Mouse (Mus musculus): ENCODE measurements around the gene Npas1. TPM values are rescaled to one million over a fixed set of nuclear protein-coding genes. Genes with fewer than 3 reads are reported as not detected.

Gene Npas1
- 1 to 10 TPM in 1 of 2 experiments, under 1 TPM in 1; 0.43 to 2.5 TPM for polyA plus RNA-seq (2017; shearing (Covaris generic))

GRCm38 (mm10) chr7:16477628-16478027, at the start of gene Npas1:
TSS of gene Npas1 (minus strand) at chr7:16477728.

DNA sequence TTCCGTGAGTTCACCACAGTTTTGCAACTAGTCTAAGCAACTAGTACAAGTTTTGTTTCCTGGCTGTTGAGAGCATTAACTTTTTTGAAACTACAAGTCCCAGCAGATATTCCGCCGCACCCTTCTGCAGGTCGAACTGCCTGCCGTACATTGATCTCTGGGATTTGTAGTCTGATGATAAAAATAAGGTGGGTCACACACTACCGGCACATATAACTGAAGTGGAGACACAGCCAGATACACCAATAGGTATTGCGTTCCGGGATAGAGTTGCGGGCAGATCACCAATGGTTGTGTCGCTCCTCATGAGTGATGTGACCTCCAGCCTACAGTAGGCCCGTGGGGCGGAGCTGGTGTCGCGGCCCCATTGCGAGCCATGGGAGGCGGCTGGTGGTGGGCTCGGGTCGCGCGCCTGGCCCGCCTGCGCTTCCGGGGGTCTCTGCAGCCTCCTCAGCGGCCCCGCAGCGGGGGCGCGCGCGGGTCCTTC, 24.9 kb downstream of the Npas1 start, which contains the start of gene Tmem160:
TSS of gene Tmem160 (plus strand) at position 193 of the 487 bp plus-strand sequence.

Other genes with a start within 250 kb of the Npas1 start
- under 1 TPM; 0.06 to 0.49 TPM for gene C5ar2, start 233.6 kb downstream of the Npas1 start, polyA plus RNA-seq (2017; shearing (Covaris generic))
- not detected for gene C5ar1, start 218.2 kb downstream of the Npas1 start, polyA plus RNA-seq (2017; shearing (Covaris generic))
- 1 to 10 TPM; 4.9 to 6.0 TPM for gene Inafm1, start 204.1 kb downstream of the Npas1 start, polyA plus RNA-seq (2017; shearing (Covaris generic))
- 10 to 100 TPM; 57.1 to 66.6 TPM for gene Ccdc9, start 190.9 kb downstream of the Npas1 start, polyA plus RNA-seq (2017; shearing (Covaris generic))
- gene Bbc3, start 169.3 kb downstream of the Npas1 start, polyA plus RNA-seq (2017; shearing (Covaris generic)), result 10 to 100 TPM; 29.1 to 34.7 TPM
- 100 to 1,000 TPM; 120 to 131 TPM for gene Sae1, start 89.9 kb downstream of the Npas1 start, polyA plus RNA-seq (2017; shearing (Covaris generic))
- 10 to 100 TPM; 23.2 to 34.3 TPM for gene Zc3h4, start 76.8 kb downstream of the Npas1 start, polyA plus RNA-seq (2017; shearing (Covaris generic))
- 100 to 1,000 TPM; 110 to 116 TPM for gene Tmem160, start 24.9 kb downstream of the Npas1 start, polyA plus RNA-seq (2017; shearing (Covaris generic))
- 1 to 10 TPM; 4.6 to 5.1 TPM for gene Arhgap35, start 137.3 kb upstream of the Npas1 start, polyA plus RNA-seq (2017; shearing (Covaris generic))
- gene Ceacam15, start 198.0 kb upstream of the Npas1 start, polyA plus RNA-seq (2017; shearing (Covaris generic)), result 1 to 10 TPM in 1 of 2 experiments, under 1 TPM in 1; 0.60 to 1.8 TPM
- gene Ceacam9, start 244.2 kb upstream of the Npas1 start, polyA plus RNA-seq (2017; shearing (Covaris generic)), result under 1 TPM in 1 of 2 experiments, not detected in 1; 0.22 TPM

Data from inflammation-experienced regulatory T-cells (primary cell).